Mouse (Mus musculus) bone marrow macrophage, adult 2 months (primary cell): ENCODE data around the gene Map6.

ENCODE experiments used
- CTCF ChIP-seq: IDR thresholded peaks from 2 replicates; pipeline ENCODE4 v1.5.1; 2012; ENCODE audit warnings: low read depth, mild to moderate bottlenecking, low read length, moderate library complexity
- POLR2A ChIP-seq: IDR thresholded peaks from 2 replicates; pipeline ENCODE4 v1.6.1; 2012; ENCODE audit warnings: mild to moderate bottlenecking, low read depth, low read length, borderline replicate concordance

DNA sequence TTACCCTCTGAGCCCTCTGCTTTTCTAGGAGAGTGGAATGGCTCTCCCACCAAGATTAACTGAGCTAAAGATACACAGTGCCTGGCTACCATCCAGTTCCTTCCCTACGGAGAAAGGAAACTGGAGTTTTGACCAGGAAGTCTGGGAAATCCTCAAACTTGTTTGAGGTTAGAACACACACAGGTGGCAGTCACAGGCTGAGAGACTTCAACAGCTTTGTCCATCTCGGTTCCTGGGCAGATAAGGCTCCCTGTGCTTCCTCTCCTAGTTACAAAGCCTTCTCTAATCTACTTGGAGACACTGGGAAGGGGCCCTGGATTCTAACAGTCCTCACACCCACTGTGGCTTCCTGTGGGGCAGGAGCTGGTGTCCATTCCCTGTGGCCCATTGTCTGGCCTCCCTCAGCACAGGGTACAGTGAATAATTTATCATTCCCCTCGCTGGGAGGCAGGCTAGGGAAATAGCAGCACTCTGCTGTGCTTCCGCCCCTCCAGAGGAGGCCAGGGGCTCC is 116.9 kb downstream of the Map6 start:
- TF ChIP-seq POLR2A: no peak
- TF ChIP-seq CTCF: no peak
